Mouse (Mus musculus): ENCODE results near the gene Schip1. TPM values are rescaled to one million over a fixed set of nuclear protein-coding genes. Genes with fewer than 3 reads are reported as not detected.

The Schip1 gene
- polyA plus RNA-seq, 1 experiment from 2014 or later, result 68.8 TPM

- no peak overlapping the region for H3K27ac ChIP-seq (ENCODE audit: low read depth, low read length)
- 58% methylated on average over 4 of the region's 4 CpGs for WGBS (ENCODE audit: insufficient replicate concordance)
Measured at GRCm38 (mm10) chr3:68101343-68101742, 36.7 kb downstream of the Schip1 start.

GRCm38 (mm10) chr3:68105081-68105685 lies 40.6 kb downstream of the Schip1 start:
- H3K9ac ChIP-seq (ENCODE audit: low read depth, low read length), result no peak overlapping the region
- WGBS (ENCODE audit: insufficient replicate concordance), result 58% methylated on average over 2 of the region's 2 CpGs
- no peak for ATAC-seq (replicated peaks; ENCODE audit: insufficient number of reproducible peaks, low FRiP score, low TSS enrichment)
- no peaks in the 10 kb centered on the region for H3K27me3 ChIP-seq (ENCODE audit: control insufficient read depth, insufficient read depth, low read length)
- H3K27ac ChIP-seq (ENCODE audit: low read depth, low read length), result no peak overlapping the region
- no peaks in the 10 kb centered on the region for H3K36me3 ChIP-seq (ENCODE audit: control insufficient read depth, insufficient read depth, low read length)
- H3K4me3 ChIP-seq (ENCODE audit: low read depth, low read length), result no peak overlapping the region
- H3K4me1 ChIP-seq (ENCODE audit: control insufficient read depth, insufficient read depth, low read length), result no peaks in the 10 kb centered on the region
- no peaks in the 10 kb centered on the region for H3K9me3 ChIP-seq (replicated peaks; ENCODE audit: control insufficient read depth, low read length)
- H3K4me2 ChIP-seq, result no peak overlapping the region

More at GRCm38 (mm10) chr3:68101343-68101742, 36.7 kb downstream of the Schip1 start:
- Histone ChIP-seq H3K36me3 (ENCODE audit: control insufficient read depth, insufficient read depth, low read length) (no peaks in the 10 kb centered on the region), H3K9ac (ENCODE audit: low read depth, low read length) (no peak overlapping the region), H3K4me1 (ENCODE audit: control insufficient read depth, insufficient read depth, low read length) (no peaks in the 10 kb centered on the region), H3K4me3 (ENCODE audit: low read depth, low read length) (no peak overlapping the region), H3K9me3 (replicated peaks; ENCODE audit: control insufficient read depth, low read length) (no peaks in the 10 kb centered on the region), H3K4me2 (no peak overlapping the region), H3K27me3 (ENCODE audit: control insufficient read depth, insufficient read depth, low read length) (no peaks in the 10 kb centered on the region)
- ATAC-seq (replicated peaks; ENCODE audit: insufficient number of reproducible peaks, low FRiP score, low TSS enrichment), result no peak

- Histone ChIP-seq H3K4me3 (ENCODE audit: low read depth, low read length) (no peak overlapping the region), H3K4me2 (no peak overlapping the region), H3K27ac (ENCODE audit: low read depth, low read length) (no peak overlapping the region), H3K36me3 (ENCODE audit: control insufficient read depth, insufficient read depth, low read length) (no peaks in the 10 kb centered on the region), H3K4me1 (ENCODE audit: control insufficient read depth, insufficient read depth, low read length) (no peaks in the 10 kb centered on the region), H3K9ac (ENCODE audit: low read depth, low read length) (no peak overlapping the region), H3K9me3 (replicated peaks; ENCODE audit: control insufficient read depth, low read length) (no peaks in the 10 kb centered on the region), H3K27me3 (ENCODE audit: control insufficient read depth, insufficient read depth, low read length) (no peaks in the 10 kb centered on the region)
- 31% methylated on average over 5 of the region's 5 CpGs for WGBS (ENCODE audit: insufficient replicate concordance)
- no peak for ATAC-seq (replicated peaks; ENCODE audit: insufficient number of reproducible peaks, low FRiP score, low TSS enrichment)
Measured at GRCm38 (mm10) chr3:68121338-68121737, 56.7 kb downstream of the Schip1 start.

GRCm38 (mm10) chr3:68126284-68126856 lies 61.8 kb downstream of the Schip1 start:
- Histone ChIP-seq H3K36me3 (ENCODE audit: control insufficient read depth, insufficient read depth, low read length) (no peaks in the 10 kb centered on the region), H3K9ac (ENCODE audit: low read depth, low read length) (no peak overlapping the region), H3K9me3 (replicated peaks; ENCODE audit: control insufficient read depth, low read length) (no peaks in the 10 kb centered on the region), H3K4me1 (ENCODE audit: control insufficient read depth, insufficient read depth, low read length) (no peaks in the 10 kb centered on the region), H3K4me3 (ENCODE audit: low read depth, low read length) (no peak overlapping the region), H3K4me2 (no peak overlapping the region), H3K27ac (ENCODE audit: low read depth, low read length) (no peak overlapping the region), H3K27me3 (ENCODE audit: control insufficient read depth, insufficient read depth, low read length) (no peaks in the 10 kb centered on the region)
- ATAC-seq (replicated peaks; ENCODE audit: insufficient number of reproducible peaks, low FRiP score, low TSS enrichment), result no peak
- WGBS (ENCODE audit: insufficient replicate concordance), result 70% methylated on average over 6 of the region's 6 CpGs

GRCm38 (mm10) chr3:68130386-68130785 lies 65.8 kb downstream of the Schip1 start:
- no peak overlapping the region for H3K27ac ChIP-seq (ENCODE audit: low read depth, low read length)
- ATAC-seq (replicated peaks; ENCODE audit: insufficient number of reproducible peaks, low FRiP score, low TSS enrichment), result no peak
- 72% methylated on average over 1 of the region's 1 CpGs for WGBS (ENCODE audit: insufficient replicate concordance)

GRCm38 (mm10) chr3:68138833-68139627 lies 74.4 kb downstream of the Schip1 start:
- Histone ChIP-seq H3K27ac (ENCODE audit: low read depth, low read length) (no peak overlapping the region), H3K4me2 (no peak overlapping the region), H3K9ac (ENCODE audit: low read depth, low read length) (no peak overlapping the region), H3K27me3 (ENCODE audit: control insufficient read depth, insufficient read depth, low read length) (no peaks in the 10 kb centered on the region), H3K36me3 (ENCODE audit: control insufficient read depth, insufficient read depth, low read length) (no peaks in the 10 kb centered on the region), H3K4me1 (ENCODE audit: control insufficient read depth, insufficient read depth, low read length) (no peaks in the 10 kb centered on the region), H3K4me3 (ENCODE audit: low read depth, low read length) (no peak overlapping the region), H3K9me3 (replicated peaks; ENCODE audit: control insufficient read depth, low read length) (no peaks in the 10 kb centered on the region)
- ATAC-seq (replicated peaks; ENCODE audit: insufficient number of reproducible peaks, low FRiP score, low TSS enrichment), result no peak
- WGBS (ENCODE audit: insufficient replicate concordance), result 68% methylated on average over 5 of the region's 5 CpGs

More at GRCm38 (mm10) chr3:68130386-68130785, 65.8 kb downstream of the Schip1 start:
- Histone ChIP-seq H3K9me3 (replicated peaks; ENCODE audit: control insufficient read depth, low read length) (no peaks in the 10 kb centered on the region), H3K4me3 (ENCODE audit: low read depth, low read length) (no peak overlapping the region), H3K4me1 (ENCODE audit: control insufficient read depth, insufficient read depth, low read length) (no peaks in the 10 kb centered on the region), H3K36me3 (ENCODE audit: control insufficient read depth, insufficient read depth, low read length) (no peaks in the 10 kb centered on the region), H3K27me3 (ENCODE audit: control insufficient read depth, insufficient read depth, low read length) (no peaks in the 10 kb centered on the region), H3K9ac (ENCODE audit: low read depth, low read length) (no peak overlapping the region), H3K4me2 (no peak overlapping the region)

GRCm38 (mm10) chr3:68150688-68151087 lies 86.1 kb downstream of the Schip1 start:
- WGBS (ENCODE audit: insufficient replicate concordance), result 79% methylated on average over 8 of the region's 8 CpGs
- Histone ChIP-seq H3K4me1 (ENCODE audit: control insufficient read depth, insufficient read depth, low read length) (no peaks in the 10 kb centered on the region), H3K4me3 (ENCODE audit: low read depth, low read length) (no peak overlapping the region), H3K9me3 (replicated peaks; ENCODE audit: control insufficient read depth, low read length) (no peaks in the 10 kb centered on the region), H3K36me3 (ENCODE audit: control insufficient read depth, insufficient read depth, low read length) (no peaks in the 10 kb centered on the region), H3K27ac (ENCODE audit: low read depth, low read length) (no peak overlapping the region), H3K9ac (ENCODE audit: low read depth, low read length) (no peak overlapping the region), H3K4me2 (no peak overlapping the region), H3K27me3 (ENCODE audit: control insufficient read depth, insufficient read depth, low read length) (no peaks in the 10 kb centered on the region)
- no peak for ATAC-seq (replicated peaks; ENCODE audit: insufficient number of reproducible peaks, low FRiP score, low TSS enrichment)

GRCm38 (mm10) chr3:68160175-68160574 lies 95.6 kb downstream of the Schip1 start:
- Histone ChIP-seq H3K4me3 (ENCODE audit: low read depth, low read length) (no peak overlapping the region), H3K9ac (ENCODE audit: low read depth, low read length) (no peak overlapping the region), H3K27ac (ENCODE audit: low read depth, low read length) (no peak overlapping the region), H3K4me1 (ENCODE audit: control insufficient read depth, insufficient read depth, low read length) (no peaks in the 10 kb centered on the region), H3K27me3 (ENCODE audit: control insufficient read depth, insufficient read depth, low read length) (no peaks in the 10 kb centered on the region), H3K4me2 (no peak overlapping the region), H3K36me3 (ENCODE audit: control insufficient read depth, insufficient read depth, low read length) (no peaks in the 10 kb centered on the region), H3K9me3 (replicated peaks; ENCODE audit: control insufficient read depth, low read length) (no peaks in the 10 kb centered on the region)
- no peak for ATAC-seq (replicated peaks; ENCODE audit: insufficient number of reproducible peaks, low FRiP score, low TSS enrichment)
- WGBS (ENCODE audit: insufficient replicate concordance), result 75% methylated on average over 1 of the region's 1 CpGs
